Mouse (Mus musculus): ENCODE measurements around the gene Pdzd7.
"Not testable (repeated sequence)": the region's sequence is repeated elsewhere in the genome, so short reads cannot be mapped to it uniquely, and the experiment has no call there.

Pdzd7 gene

GRCm38 (mm10) chr19:45058113-45058839 is 12.8 kb upstream of the Pdzd7 start:
- peak; percentile 94 for DNase-seq (ENCODE audit: low read depth, low spot score)

GRCm38 (mm10) chr19:45057724-45058112 is 12.2 kb upstream of the Pdzd7 start:
- DNase-seq (ENCODE audit: low read depth, low spot score): no peak

GRCm38 (mm10) chr19:45056908-45057698 is 11.6 kb upstream of the Pdzd7 start:
- no peak for DNase-seq (ENCODE audit: low read depth, low spot score)

GRCm38 (mm10) chr19:45056364-45056763 is 10.8 kb upstream of the Pdzd7 start:
- DNase-seq (ENCODE audit: low read depth, low spot score): no peak

- no peak for DNase-seq (ENCODE audit: low read depth, low spot score)
Measured at GRCm38 (mm10) chr19:45054892-45055690, 9.6 kb upstream of the Pdzd7 start.

- DNase-seq (ENCODE audit: low read depth, low spot score): no peak
Measured at GRCm38 (mm10) chr19:45053451-45053850, 7.9 kb upstream of the Pdzd7 start.

GRCm38 (mm10) chr19:45049523-45049922 is 4.0 kb upstream of the Pdzd7 start:
- DNase-seq (ENCODE audit: low read depth, low spot score): no peak

GRCm38 (mm10) chr19:45048644-45049365 is 3.3 kb upstream of the Pdzd7 start:
- no peak for DNase-seq (ENCODE audit: low read depth, low spot score)

- no peak for DNase-seq (ENCODE audit: low read depth, low spot score)
Measured at GRCm38 (mm10) chr19:45047935-45048643, 2.6 kb upstream of the Pdzd7 start.

- DNase-seq (ENCODE audit: low read depth, low spot score): peak; percentile 57
Measured at GRCm38 (mm10) chr19:45047417-45047934, 2.0 kb upstream of the Pdzd7 start, which contains the start of gene Sfxn3. Gene Sfxn3 (plus strand): TSS chr19:45047503.

- no peak for DNase-seq (ENCODE audit: low read depth, low spot score)
Measured at GRCm38 (mm10) chr19:45046523-45047321, 1.2 kb upstream of the Pdzd7 start.

GRCm38 (mm10) chr19:45045236-45045635 is 281 bp downstream of the Pdzd7 start:
- DNase-seq (ENCODE audit: low read depth, low spot score): no peak

GRCm38 (mm10) chr19:45044389-45044927 is 1.1 kb downstream of the Pdzd7 start:
- DNase-seq (ENCODE audit: low read depth, low spot score): no peak

- no peak for DNase-seq (ENCODE audit: low read depth, low spot score)
Measured at GRCm38 (mm10) chr19:45040214-45040613, 5.3 kb downstream of the Pdzd7 start.

GRCm38 (mm10) chr19:45038198-45038597 is 7.3 kb downstream of the Pdzd7 start:
- DNase-seq (ENCODE audit: low read depth, low spot score): not testable (repeated sequence)

GRCm38 (mm10) chr19:45036867-45037266 is 8.7 kb downstream of the Pdzd7 start:
- no peak for DNase-seq (ENCODE audit: low read depth, low spot score)

- no peak for DNase-seq (ENCODE audit: low read depth, low spot score)
Measured at GRCm38 (mm10) chr19:45032570-45033332, 12.8 kb downstream of the Pdzd7 start.

GRCm38 (mm10) chr19:45031780-45032179 is 13.7 kb downstream of the Pdzd7 start:
- DNase-seq (ENCODE audit: low read depth, low spot score): no peak

Measured in c-Kit-negative CD71-positive TER-119-positive erythroid progenitor cells, embryonic 14.5 days (primary cell).